Mouse (Mus musculus): ENCODE measurements around the gene Hmcn2. TPM values are rescaled to one million over a fixed set of nuclear protein-coding genes. Genes with fewer than 3 reads are reported as not detected.
A peak's percentile ranks its signal among the peaks of the same experiment; 100 is the strongest.

Gene Hmcn2
- polyA plus RNA-seq, 1 experiment from 2014 or later = 2.6 TPM

DNA sequence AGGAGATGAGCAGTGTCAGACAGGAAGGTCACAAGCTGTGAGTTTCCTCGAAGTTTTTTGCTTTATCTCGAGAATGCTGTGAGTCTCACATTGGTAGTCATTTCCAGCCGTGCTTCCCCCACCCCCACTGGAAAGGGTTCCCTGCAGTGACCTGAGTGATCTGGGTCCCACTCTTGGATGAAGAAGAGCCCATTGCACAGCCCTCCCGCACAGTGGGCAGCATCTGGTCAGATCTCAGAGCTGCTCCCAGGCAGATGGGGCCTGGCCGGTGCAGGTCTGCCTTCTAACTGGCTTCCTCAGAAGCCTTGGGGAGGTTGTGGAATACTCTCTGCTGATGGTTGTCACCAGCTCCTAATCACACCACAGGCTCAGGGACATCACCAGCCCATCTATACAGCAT lies 34.6 kb downstream of the Hmcn2 start:
- no peak for DNase-seq (ENCODE audit: low spot score)
- TF ChIP-seq CTCF (IDR thresholded peaks at IDR 0.05; ENCODE audit: low read depth) (no peak), EP300 (optimal IDR thresholded peaks at IDR 0.05) (no peak)
- WGBS = 69% methylated on average over 5 of the region's 5 CpGs
- Histone ChIP-seq H3K4me1 (replicated peaks; ENCODE audit: control insufficient read depth, insufficient read depth) (no peaks in the 10 kb centered on the region), H3K9ac (ENCODE audit: low read length) (no peak overlapping the region), H3K4me2 (replicated peaks; ENCODE audit: low read depth) (no peak overlapping the region), H3K27me3 (ENCODE audit: control insufficient read depth, insufficient read depth, low read length) (no peaks in the 10 kb centered on the region), H3K9me3 (ENCODE audit: control insufficient read depth, low read length) (no peaks in the 10 kb centered on the region), H3K36me3 (ENCODE audit: control insufficient read depth, insufficient read depth, low read length) (no peaks in the 10 kb centered on the region; the same call in 1 of the 2 replicates), H3K27ac (replicated peaks) (no peak overlapping the region), H3K4me3 (ENCODE audit: low read depth, low read length) (no peak overlapping the region)
- no peak for ATAC-seq (ENCODE audit: low FRiP score, low TSS enrichment)

- 68% methylated on average over 5 of the region's 5 CpGs for WGBS
These were observed 42.6 kb downstream of the Hmcn2 start for GRCm38 (mm10) chr2:31356771-31357170.

GRCm38 (mm10) chr2:31359316-31359715 lies 45.1 kb downstream of the Hmcn2 start:
- ATAC-seq (ENCODE audit: low FRiP score, low TSS enrichment) (no peak), DNase-seq (ENCODE audit: low spot score) (no peak)
- Histone ChIP-seq H3K36me3 (ENCODE audit: control insufficient read depth, insufficient read depth, low read length) (no peaks in the 10 kb centered on the region), H3K9ac (ENCODE audit: low read length) (no peak overlapping the region), H3K4me3 (ENCODE audit: low read depth, low read length) (no peak overlapping the region), H3K4me2 (replicated peaks; ENCODE audit: low read depth) (no peak overlapping the region), H3K4me1 (replicated peaks; ENCODE audit: control insufficient read depth, insufficient read depth) (no peaks in the 10 kb centered on the region), H3K27ac (replicated peaks) (no peak overlapping the region), H3K9me3 (ENCODE audit: control insufficient read depth, low read length) (no peaks in the 10 kb centered on the region), H3K27me3 (ENCODE audit: control insufficient read depth, insufficient read depth, low read length) (no peaks in the 10 kb centered on the region)
- TF ChIP-seq CTCF (IDR thresholded peaks at IDR 0.05; ENCODE audit: low read depth) = no peak
- WGBS = 65% methylated on average over 7 of the region's 7 CpGs

More at GRCm38 (mm10) chr2:31356771-31357170, 42.6 kb downstream of the Hmcn2 start:
- TF ChIP-seq CTCF (IDR thresholded peaks at IDR 0.05; ENCODE audit: low read depth) (no peak), EP300 (optimal IDR thresholded peaks at IDR 0.05) (no peak)
- H3K36me3 ChIP-seq (ENCODE audit: control insufficient read depth, insufficient read depth, low read length) = no peaks in the 10 kb centered on the region
- no peak for DNase-seq (ENCODE audit: low spot score)
- H3K27me3 ChIP-seq (ENCODE audit: control insufficient read depth, insufficient read depth, low read length) = no peaks in the 10 kb centered on the region
- H3K27ac ChIP-seq (replicated peaks) = no peak overlapping the region
- no peak overlapping the region for H3K4me3 ChIP-seq (ENCODE audit: low read depth, low read length)
- no peaks in the 10 kb centered on the region for H3K4me1 ChIP-seq (replicated peaks; ENCODE audit: control insufficient read depth, insufficient read depth)
- no peaks in the 10 kb centered on the region for H3K9me3 ChIP-seq (ENCODE audit: control insufficient read depth, low read length)
- ATAC-seq (ENCODE audit: low FRiP score, low TSS enrichment) = no peak
- no peak overlapping the region for H3K9ac ChIP-seq (ENCODE audit: low read length)
- no peak overlapping the region for H3K4me2 ChIP-seq (replicated peaks; ENCODE audit: low read depth)

- DNase-seq (ENCODE audit: low spot score) (no peak), ATAC-seq (ENCODE audit: low FRiP score, low TSS enrichment) (no peak)
- TF ChIP-seq CTCF (IDR thresholded peaks at IDR 0.05; ENCODE audit: low read depth) = no peak
- no peak for TF ChIP-seq EP300 (optimal IDR thresholded peaks at IDR 0.05)
- Histone ChIP-seq H3K27ac (replicated peaks) (no peak overlapping the region), H3K9ac (ENCODE audit: low read length) (no peak overlapping the region), H3K4me3 (ENCODE audit: low read depth, low read length) (no peak overlapping the region), H3K9me3 (ENCODE audit: control insufficient read depth, low read length) (no peaks in the 10 kb centered on the region), H3K4me1 (replicated peaks; ENCODE audit: control insufficient read depth, insufficient read depth) (no peaks in the 10 kb centered on the region), H3K36me3 (ENCODE audit: control insufficient read depth, insufficient read depth, low read length) (no peaks in the 10 kb centered on the region), H3K27me3 (ENCODE audit: control insufficient read depth, insufficient read depth, low read length) (no peaks in the 10 kb centered on the region), H3K4me2 (replicated peaks; ENCODE audit: low read depth) (no peak overlapping the region)
- WGBS = 55% methylated on average over 7 of the region's 7 CpGs
These were observed 53.0 kb downstream of the Hmcn2 start for GRCm38 (mm10) chr2:31367186-31367585.

DNA sequence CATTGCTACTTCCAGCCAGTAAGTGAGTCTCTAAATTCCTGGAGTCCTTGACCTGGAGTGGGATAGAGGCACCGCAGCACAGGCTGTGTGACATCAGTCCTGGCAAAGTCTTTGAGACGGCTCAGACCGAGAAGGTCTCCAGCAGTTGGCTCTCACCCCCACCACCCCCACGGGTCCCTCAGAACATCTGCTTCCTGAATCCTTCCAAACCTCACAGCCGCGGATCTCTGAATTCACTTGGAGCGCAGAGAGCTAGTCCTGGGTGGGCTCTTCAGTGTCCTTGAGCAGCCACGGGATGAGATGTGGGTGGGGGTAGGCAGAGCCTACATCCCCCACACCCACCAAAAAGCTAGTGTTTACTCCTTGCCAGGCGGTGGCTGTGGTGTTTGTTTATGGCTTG lies 57.2 kb downstream of the Hmcn2 start:
- no peak overlapping the region for H3K4me3 ChIP-seq (ENCODE audit: low read depth, low read length)
- H3K9ac ChIP-seq (ENCODE audit: low read length) = no peak overlapping the region
- ATAC-seq (ENCODE audit: low FRiP score, low TSS enrichment) = no peak
- WGBS = 60% methylated on average over 9 of the region's 9 CpGs
- no peaks in the 10 kb centered on the region for H3K9me3 ChIP-seq (ENCODE audit: control insufficient read depth, low read length)
- no peak for DNase-seq (ENCODE audit: low spot score)
- H3K27me3 ChIP-seq (ENCODE audit: control insufficient read depth, insufficient read depth, low read length) = no peaks in the 10 kb centered on the region
- no peaks in the 10 kb centered on the region for H3K4me1 ChIP-seq (replicated peaks; ENCODE audit: control insufficient read depth, insufficient read depth)
- H3K4me2 ChIP-seq (replicated peaks; ENCODE audit: low read depth) = no peak overlapping the region
- no peak overlapping the region for H3K27ac ChIP-seq (replicated peaks)
- TF ChIP-seq CTCF (IDR thresholded peaks at IDR 0.05; ENCODE audit: low read depth) = no peak
- TF ChIP-seq EP300 (optimal IDR thresholded peaks at IDR 0.05) = no peak
- H3K36me3 ChIP-seq (ENCODE audit: control insufficient read depth, insufficient read depth, low read length) = no peaks in the 10 kb centered on the region

- no peaks in the 10 kb centered on the region for H3K36me3 ChIP-seq (ENCODE audit: control insufficient read depth, insufficient read depth, low read length)
- no peaks in the 10 kb centered on the region for H3K4me1 ChIP-seq (replicated peaks; ENCODE audit: control insufficient read depth, insufficient read depth)
- H3K9me3 ChIP-seq (ENCODE audit: control insufficient read depth, low read length) = no peaks in the 10 kb centered on the region
- no peak overlapping the region for H3K4me2 ChIP-seq (replicated peaks; ENCODE audit: low read depth)
- H3K27ac ChIP-seq (replicated peaks) = no peak overlapping the region
- DNase-seq (ENCODE audit: low spot score) = no peak
- 99% methylated on average over 4 of the region's 4 CpGs for WGBS
- ATAC-seq (ENCODE audit: low FRiP score, low TSS enrichment) = no peak
- no peak overlapping the region for H3K4me3 ChIP-seq (ENCODE audit: low read depth, low read length)
- TF ChIP-seq CTCF (IDR thresholded peaks at IDR 0.05; ENCODE audit: low read depth) (peak; percentile 22; the same call in 1 of the 2 replicates), EP300 (optimal IDR thresholded peaks at IDR 0.05) (no peak)
- H3K27me3 ChIP-seq (ENCODE audit: control insufficient read depth, insufficient read depth, low read length) = no peaks in the 10 kb centered on the region
- H3K9ac ChIP-seq (ENCODE audit: low read length) = no peak overlapping the region
These were observed 58.0 kb downstream of the Hmcn2 start for GRCm38 (mm10) chr2:31372186-31372585.
